Mouse (Mus musculus) A20 (cell line): Measurements from ENCODE around the gene Gm20388.

Experiments
- DNase-seq: peaks from one replicate; pipeline ENCODE4 v3.0.0-alpha.2; 2011; ENCODE audit warnings: low read depth, low spot score

The Gm20388 gene

GRCm38 (mm10) chr8:122920890-122921289, 3010.2 kb downstream of the Gm20388 start:
- DNase-seq: no peak

GRCm38 (mm10) chr8:122922945-122923344, 3012.3 kb downstream of the Gm20388 start:
- DNase-seq: no peak

GRCm38 (mm10) chr8:122923431-122924090, 3012.9 kb downstream of the Gm20388 start:
- no peak for DNase-seq

- DNase-seq: no peak
Measured at GRCm38 (mm10) chr8:122924091-122924490, 3013.4 kb downstream of the Gm20388 start.

- DNase-seq: no peak
Measured at GRCm38 (mm10) chr8:122925939-122926722, 3015.5 kb downstream of the Gm20388 start.

- DNase-seq: peak; percentile 46
Measured at GRCm38 (mm10) chr8:122926782-122927181, 3016.1 kb downstream of the Gm20388 start.

GRCm38 (mm10) chr8:122927841-122928240, 3017.2 kb downstream of the Gm20388 start:
- no peak for DNase-seq

- DNase-seq: peak; percentile 25
Measured at GRCm38 (mm10) chr8:122928631-122929224, 3018.1 kb downstream of the Gm20388 start.

GRCm38 (mm10) chr8:122931834-122932560, 3021.4 kb downstream of the Gm20388 start:
- no peak for DNase-seq

- DNase-seq: no peak
Measured at GRCm38 (mm10) chr8:122932561-122932959, 3021.9 kb downstream of the Gm20388 start.

GRCm38 (mm10) chr8:122933973-122934372, 3023.3 kb downstream of the Gm20388 start:
- DNase-seq: no peak

- DNase-seq: no peak
Measured at GRCm38 (mm10) chr8:122935118-122935517, 3024.5 kb downstream of the Gm20388 start.

- DNase-seq: no peak
Measured at GRCm38 (mm10) chr8:122935912-122936311, 3025.3 kb downstream of the Gm20388 start.

- DNase-seq: peak; percentile 68
Measured at GRCm38 (mm10) chr8:122937545-122938053, 3027.0 kb downstream of the Gm20388 start.

GRCm38 (mm10) chr8:122938170-122938569, 3027.5 kb downstream of the Gm20388 start:
- DNase-seq: no peak

- peak; percentile 77 for DNase-seq
Measured at GRCm38 (mm10) chr8:122938591-122938990, 3027.9 kb downstream of the Gm20388 start.

- DNase-seq: peak; percentile 75
Measured at GRCm38 (mm10) chr8:122942803-122943713, 3032.4 kb downstream of the Gm20388 start.

GRCm38 (mm10) chr8:122945775-122946174, 3035.1 kb downstream of the Gm20388 start:
- DNase-seq: no peak

GRCm38 (mm10) chr8:122949701-122950100, 3039.1 kb downstream of the Gm20388 start:
- DNase-seq: no peak

GRCm38 (mm10) chr8:122951456-122951855, 3040.8 kb downstream of the Gm20388 start:
- DNase-seq: no peak

GRCm38 (mm10) chr8:122953028-122953427, 3042.4 kb downstream of the Gm20388 start:
- no peak for DNase-seq
